Mouse (Mus musculus): ENCODE results near the gene Ccm2. TPM values are rescaled to one million over a fixed set of nuclear protein-coding genes. Genes with fewer than 3 reads are reported as not detected.

Gene Ccm2
- polyA plus RNA-seq, 1 experiment from 2014 or later = 44.7 TPM

DNA sequence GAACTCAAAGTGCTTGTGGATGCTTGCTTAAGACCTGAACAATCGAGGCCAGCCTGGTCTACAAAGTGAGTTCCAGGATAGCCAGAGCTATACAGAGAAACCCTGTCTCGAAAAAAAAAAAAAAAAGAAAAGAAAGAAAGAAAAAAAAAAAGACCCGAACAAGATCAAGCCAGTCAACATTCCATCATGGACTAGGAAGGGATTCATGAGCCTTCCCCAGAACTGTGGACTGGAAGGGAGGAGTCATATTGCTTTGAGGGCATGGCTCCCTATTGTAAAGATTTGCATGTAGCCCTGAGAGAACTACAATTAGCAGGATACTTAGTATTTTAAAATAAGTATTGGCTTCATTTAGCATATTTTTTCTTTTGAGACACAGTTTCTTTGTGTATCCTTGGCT, 2.0 kb upstream of the Ccm2 start:
- Histone ChIP-seq H3K27me3 (no peaks in the 10 kb centered on the region), H3K4me3 (no peak overlapping the region), H3K27ac (no peak overlapping the region), H3K9me3 (replicated peaks) (no peaks in the 10 kb centered on the region), H3K4me2 (no peak overlapping the region), H3K4me1 (replicated peaks) (peaks cover 18% of the 10 kb centered on the region), H3K9ac (no peak overlapping the region), H3K36me3 (no peaks in the 10 kb centered on the region)
- WGBS = 78% methylated on average over 3 of the region's 3 CpGs
- ATAC-seq (replicated peaks; ENCODE audit: insufficient number of reproducible peaks, insufficient read depth, low FRiP score, low read depth) = no peak

DNA sequence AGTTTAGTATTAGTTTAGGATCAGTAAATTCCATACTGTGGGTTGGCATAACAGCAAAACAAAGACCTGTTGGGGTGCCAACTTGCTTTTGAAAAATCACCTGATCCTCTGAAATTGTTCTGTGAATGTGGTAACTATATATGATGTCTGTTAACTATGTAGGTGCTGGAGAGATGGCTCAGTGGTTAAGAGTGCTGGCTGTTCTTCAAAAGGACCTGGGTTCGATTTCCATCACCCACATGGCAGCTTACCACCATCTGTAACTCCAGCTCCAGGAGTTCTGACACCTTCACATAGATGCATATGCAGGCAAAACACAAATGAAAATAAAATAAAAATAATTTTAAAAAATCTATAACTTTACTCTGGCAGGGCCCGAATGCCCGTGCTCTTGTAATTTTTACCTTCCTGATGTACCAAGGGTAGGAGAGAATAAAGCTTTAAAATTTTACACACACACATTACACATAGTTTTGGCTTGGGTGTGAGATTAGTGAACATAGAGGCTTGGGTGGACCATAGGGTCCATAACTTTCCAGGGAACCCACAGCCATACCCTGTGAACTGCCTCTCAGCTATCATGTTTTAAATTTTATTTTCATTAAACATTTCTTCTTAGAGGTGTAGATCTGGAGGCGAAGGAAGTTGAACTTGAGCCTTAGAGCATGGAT, 1.4 kb upstream of the Ccm2 start:
- 93% methylated on average over 4 of the region's 4 CpGs for WGBS
- Histone ChIP-seq H3K9me3 (replicated peaks) (no peaks in the 10 kb centered on the region), H3K9ac (no peak overlapping the region), H3K27me3 (no peaks in the 10 kb centered on the region), H3K36me3 (no peaks in the 10 kb centered on the region), H3K4me3 (0 out of 2 replicates have a peak overlapping the region, but pooled peaks have one; percentile 92), H3K27ac (peak overlapping the region; percentile 99; the same call in 1 of the 2 replicates), H3K4me2 (no peak overlapping the region), H3K4me1 (replicated peaks) (peaks cover 19% of the 10 kb centered on the region)
- no peak for ATAC-seq (replicated peaks; ENCODE audit: insufficient number of reproducible peaks, insufficient read depth, low FRiP score, low read depth)

DNA sequence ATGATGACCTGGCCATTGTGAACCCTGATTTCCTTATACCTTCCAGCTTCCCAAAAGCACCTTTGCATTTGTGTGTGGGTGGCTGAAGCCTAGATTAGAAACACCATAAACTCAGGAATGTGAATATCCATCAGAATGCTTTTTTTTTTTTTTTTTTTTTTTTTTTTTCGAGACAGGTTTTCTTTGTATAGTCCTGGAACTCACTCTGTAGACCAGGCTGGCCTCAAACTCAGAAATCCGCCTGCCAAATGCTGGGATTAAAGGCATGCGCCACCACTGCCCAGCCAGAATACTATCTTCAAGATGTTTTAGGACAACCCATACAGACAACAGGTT, 862 bp upstream of the Ccm2 start:
- H3K4me2 ChIP-seq = peak overlapping the region; percentile 71
- H3K36me3 ChIP-seq = no peaks in the 10 kb centered on the region
- H3K27ac ChIP-seq = peak overlapping the region; percentile 99
- peaks cover 19% of the 10 kb centered on the region for H3K4me1 ChIP-seq (replicated peaks)
- WGBS = 15% methylated on average over 3 of the region's 3 CpGs
- peak overlapping the region; percentile 92 for H3K4me3 ChIP-seq
- H3K9ac ChIP-seq = peak overlapping the region; percentile 89
- H3K9me3 ChIP-seq (replicated peaks) = no peaks in the 10 kb centered on the region
- no peak for ATAC-seq (replicated peaks; ENCODE audit: insufficient number of reproducible peaks, insufficient read depth, low FRiP score, low read depth)
- no peaks in the 10 kb centered on the region for H3K27me3 ChIP-seq

DNA sequence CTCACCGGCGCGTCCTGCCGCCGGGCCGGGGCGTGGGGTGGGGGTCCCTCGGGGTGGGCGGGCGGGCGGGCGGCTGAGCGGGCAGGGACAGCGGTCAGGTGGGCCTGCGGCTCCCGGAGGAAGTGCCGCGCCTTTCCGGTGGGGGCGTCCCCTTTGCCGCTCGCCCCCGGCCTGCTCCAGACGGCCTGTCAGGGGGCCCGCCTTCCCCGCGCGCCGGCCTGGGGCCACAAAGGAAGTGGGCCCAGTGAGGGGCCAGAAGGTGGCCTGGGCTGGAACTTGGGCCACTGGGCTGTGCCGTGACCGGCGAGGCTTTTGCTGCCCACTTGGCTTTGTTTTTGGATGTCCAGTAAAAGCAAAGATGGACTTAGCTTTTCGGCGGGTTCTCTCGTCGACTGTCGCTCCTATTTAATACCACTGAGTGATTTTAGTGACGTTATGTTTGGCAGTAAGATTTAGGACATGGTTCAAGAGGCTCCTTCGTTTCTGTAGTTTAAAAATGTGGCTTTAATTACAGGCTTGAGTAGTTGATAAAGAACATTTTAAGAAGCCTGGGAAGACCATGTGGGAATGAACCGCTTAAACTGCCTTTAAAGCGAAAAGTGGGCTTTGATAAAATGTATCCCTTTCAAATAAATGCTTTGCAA, 472 bp downstream of the Ccm2 start:
- 1% methylated on average over 38 of the region's 41 CpGs for WGBS
- peak overlapping the region; percentile 99 for H3K27ac ChIP-seq
- H3K4me3 ChIP-seq = peak overlapping the region; percentile 92
- H3K9me3 ChIP-seq (replicated peaks) = no peaks in the 10 kb centered on the region
- ATAC-seq (replicated peaks; ENCODE audit: insufficient number of reproducible peaks, insufficient read depth, low FRiP score, low read depth) = peak; percentile 70
- no peaks in the 10 kb centered on the region for H3K36me3 ChIP-seq
- peaks cover 19% of the 10 kb centered on the region for H3K4me1 ChIP-seq (replicated peaks)
- H3K9ac ChIP-seq = peak overlapping the region; percentile 89
- H3K4me2 ChIP-seq = peak overlapping the region; percentile 71
- no peaks in the 10 kb centered on the region for H3K27me3 ChIP-seq

DNA sequence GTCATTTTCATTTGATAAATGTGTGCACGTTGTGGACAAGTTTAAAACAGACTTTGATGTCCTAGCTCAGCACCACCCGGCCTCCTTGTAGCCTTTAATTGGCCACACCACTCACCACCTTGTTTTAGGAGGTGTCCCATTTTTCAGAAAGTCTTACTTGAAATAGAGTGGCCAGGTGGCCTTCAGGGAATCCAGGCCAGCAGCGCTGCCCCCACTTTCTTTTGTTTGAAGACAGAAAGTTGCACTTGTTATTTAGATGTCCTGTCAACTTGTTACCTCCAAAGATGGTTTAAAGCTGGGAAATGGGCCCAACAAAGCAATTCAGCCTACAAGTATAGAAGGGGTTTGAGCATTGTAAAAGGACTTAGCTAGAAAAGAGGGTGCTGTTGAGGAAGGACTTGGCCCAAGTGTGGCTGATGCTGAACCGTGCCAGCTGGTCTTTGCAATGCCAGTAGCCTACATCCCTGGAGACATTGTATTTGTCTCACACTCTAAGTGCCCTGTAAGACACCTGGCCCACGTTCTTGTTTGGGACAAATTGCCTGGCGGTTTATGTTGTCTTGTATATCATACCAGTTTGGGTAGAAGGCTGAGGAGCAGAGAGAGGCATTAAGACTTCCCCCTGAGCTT, 1.1 kb downstream of the Ccm2 start:
- no peaks in the 10 kb centered on the region for H3K36me3 ChIP-seq
- H3K4me2 ChIP-seq = peak overlapping the region; percentile 71
- no peaks in the 10 kb centered on the region for H3K27me3 ChIP-seq
- peak overlapping the region; percentile 92 for H3K4me3 ChIP-seq
- WGBS = 33% methylated on average over 6 of the region's 6 CpGs
- no peak for ATAC-seq (replicated peaks; ENCODE audit: insufficient number of reproducible peaks, insufficient read depth, low FRiP score, low read depth)
- peak overlapping the region; percentile 99 for H3K27ac ChIP-seq
- H3K4me1 ChIP-seq (replicated peaks) = peaks cover 19% of the 10 kb centered on the region
- no peaks in the 10 kb centered on the region for H3K9me3 ChIP-seq (replicated peaks)
- peak overlapping the region; percentile 89 for H3K9ac ChIP-seq

DNA sequence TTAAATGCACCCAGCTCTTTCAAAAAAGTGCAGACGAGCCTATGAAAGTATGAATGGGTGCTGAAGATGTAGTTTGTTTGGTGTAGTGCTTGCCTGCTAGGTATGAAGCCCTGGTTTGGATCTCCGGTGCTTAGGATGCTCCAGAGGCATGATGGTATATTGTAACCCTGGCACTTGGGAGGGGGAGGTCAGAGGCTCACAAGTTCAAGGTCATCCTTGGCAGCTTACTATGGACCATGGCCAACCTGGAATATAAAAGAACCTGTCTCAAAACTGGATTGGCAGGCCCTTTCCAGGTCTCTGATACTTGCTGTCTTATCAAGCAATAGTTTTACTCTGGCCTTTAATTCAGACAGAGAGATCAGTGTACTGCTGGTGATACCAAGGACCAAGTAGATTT, 3.1 kb downstream of the Ccm2 start:
- Histone ChIP-seq H3K4me2 (no peak overlapping the region), H3K27me3 (no peaks in the 10 kb centered on the region), H3K27ac (no peak overlapping the region), H3K4me3 (no peak overlapping the region), H3K9ac (no peak overlapping the region), H3K4me1 (replicated peaks) (peaks cover 23% of the 10 kb centered on the region), H3K36me3 (no peaks in the 10 kb centered on the region), H3K9me3 (replicated peaks) (no peaks in the 10 kb centered on the region)
- ATAC-seq (replicated peaks; ENCODE audit: insufficient number of reproducible peaks, insufficient read depth, low FRiP score, low read depth) = no peak
- 91% methylated on average over 2 of the region's 2 CpGs for WGBS

- Histone ChIP-seq H3K4me1 (replicated peaks) (peaks cover 26% of the 10 kb centered on the region), H3K27me3 (no peaks in the 10 kb centered on the region), H3K4me2 (no peak overlapping the region), H3K4me3 (no peak overlapping the region), H3K36me3 (no peaks in the 10 kb centered on the region), H3K9ac (no peak overlapping the region), H3K27ac (no peak overlapping the region), H3K9me3 (replicated peaks) (no peaks in the 10 kb centered on the region)
- whole genome bisulfite sequencing = 86% methylated on average over 3 of the region's 3 CpGs
- ATAC-seq (replicated peaks; ENCODE audit: insufficient number of reproducible peaks, insufficient read depth, low FRiP score, low read depth) = no peak
Measured at GRCm38 (mm10) chr11:6550201-6550600, 3.5 kb downstream of the Ccm2 start.

DNA sequence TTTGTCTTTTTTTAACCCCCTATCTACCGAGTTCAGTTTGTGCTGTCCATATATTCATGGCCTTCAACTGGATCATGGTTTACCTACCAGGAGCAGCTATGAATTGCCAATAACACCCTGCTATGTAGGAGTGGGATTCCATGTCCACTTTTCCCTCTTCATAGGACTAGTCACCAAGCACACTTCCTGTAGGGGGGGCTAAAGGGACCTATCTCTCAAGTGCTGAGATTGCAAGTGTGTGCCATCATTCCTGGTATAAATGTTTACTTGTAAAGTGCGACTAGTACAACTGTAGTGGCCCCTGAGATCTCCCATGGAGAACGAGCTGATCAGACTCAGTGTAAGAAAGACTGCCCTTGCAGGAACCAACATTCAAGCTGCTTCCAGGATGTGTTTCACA, 11.5 kb downstream of the Ccm2 start:
- Histone ChIP-seq H3K4me3 (no peak overlapping the region), H3K9me3 (replicated peaks) (no peaks in the 10 kb centered on the region), H3K27me3 (no peaks in the 10 kb centered on the region), H3K4me2 (no peak overlapping the region), H3K27ac (no peak overlapping the region), H3K4me1 (replicated peaks) (peaks cover 10% of the 10 kb centered on the region), H3K9ac (no peak overlapping the region), H3K36me3 (no peaks in the 10 kb centered on the region)
- no peak for ATAC-seq (replicated peaks; ENCODE audit: insufficient number of reproducible peaks, insufficient read depth, low FRiP score, low read depth)
- WGBS = 71% methylated on average over 3 of the region's 3 CpGs

DNA sequence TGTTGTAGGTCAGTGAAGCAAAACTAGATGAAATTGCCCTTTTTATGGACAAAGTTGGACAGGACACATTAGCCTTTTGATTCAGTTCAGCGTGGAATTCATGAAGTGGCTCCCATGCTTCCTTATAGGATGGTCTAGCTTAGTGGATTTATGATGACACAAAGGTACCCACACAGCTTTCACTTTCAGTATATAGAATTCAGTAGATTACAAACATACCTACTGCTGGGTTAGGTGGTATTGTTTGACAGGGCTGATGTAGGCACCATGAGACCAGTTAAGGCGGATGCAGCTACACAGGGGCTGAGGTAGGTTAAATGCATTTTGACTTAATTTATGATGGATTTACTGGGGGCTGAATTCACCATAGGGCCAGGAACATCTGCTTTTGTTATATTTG, 13.3 kb downstream of the Ccm2 start:
- H3K4me3 ChIP-seq = no peak overlapping the region
- 92% methylated on average over 2 of the region's 2 CpGs for WGBS
- peaks cover 13% of the 10 kb centered on the region for H3K4me1 ChIP-seq (replicated peaks)
- no peaks in the 10 kb centered on the region for H3K27me3 ChIP-seq
- no peak overlapping the region for H3K4me2 ChIP-seq
- H3K9ac ChIP-seq = no peak overlapping the region
- ATAC-seq (replicated peaks; ENCODE audit: insufficient number of reproducible peaks, insufficient read depth, low FRiP score, low read depth) = no peak
- H3K36me3 ChIP-seq = no peaks in the 10 kb centered on the region
- H3K9me3 ChIP-seq (replicated peaks) = no peaks in the 10 kb centered on the region
- H3K27ac ChIP-seq = no peak overlapping the region

- no peaks in the 10 kb centered on the region for H3K9me3 ChIP-seq (replicated peaks)
- no peaks in the 10 kb centered on the region for H3K27me3 ChIP-seq
- H3K4me1 ChIP-seq (replicated peaks) = peaks cover 12% of the 10 kb centered on the region
- no peaks in the 10 kb centered on the region for H3K36me3 ChIP-seq
- H3K9ac ChIP-seq = no peak overlapping the region
- no peak for ATAC-seq (replicated peaks; ENCODE audit: insufficient number of reproducible peaks, insufficient read depth, low FRiP score, low read depth)
- WGBS = 80% methylated on average over 13 of the region's 13 CpGs
- peak overlapping the region; percentile 21; the same call in 1 of the 2 replicates for H3K27ac ChIP-seq
- peak overlapping the region; percentile 28 for H3K4me3 ChIP-seq
- peak overlapping the region; percentile 3; the same call in 1 of the 2 replicates for H3K4me2 ChIP-seq
Measured at GRCm38 (mm10) chr11:6560655-6561360, 14.1 kb downstream of the Ccm2 start.

DNA sequence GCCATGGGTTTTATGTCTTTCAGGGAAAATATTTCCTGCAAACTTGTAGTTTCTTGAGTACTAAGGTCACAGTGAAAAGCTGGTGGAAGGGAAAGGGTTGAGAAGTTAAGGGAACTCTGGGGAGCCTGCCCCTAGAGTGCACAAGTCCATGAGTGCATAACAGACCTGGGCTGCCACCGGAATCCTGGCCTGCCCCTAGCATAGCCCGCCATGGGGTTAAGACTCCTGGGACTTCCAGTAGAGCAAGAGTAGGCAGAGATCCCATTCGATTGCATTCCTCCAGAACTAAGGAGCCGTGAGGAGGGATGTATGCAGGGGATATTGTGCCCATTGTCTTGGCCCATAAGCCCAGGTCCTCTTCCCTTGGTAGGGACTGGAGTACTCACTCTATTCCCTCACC, 14.8 kb downstream of the Ccm2 start:
- 81% methylated on average over 4 of the region's 4 CpGs for WGBS
- Histone ChIP-seq H3K9me3 (replicated peaks) (no peaks in the 10 kb centered on the region), H3K4me1 (replicated peaks) (peaks cover 12% of the 10 kb centered on the region), H3K9ac (no peak overlapping the region), H3K36me3 (no peaks in the 10 kb centered on the region), H3K4me3 (peak overlapping the region; percentile 28), H3K27me3 (no peaks in the 10 kb centered on the region), H3K4me2 (0 out of 2 replicates have a peak overlapping the region, but pooled peaks have one; percentile 2), H3K27ac (no peak overlapping the region)
- ATAC-seq (replicated peaks; ENCODE audit: insufficient number of reproducible peaks, insufficient read depth, low FRiP score, low read depth) = no peak
